Mouse (Mus musculus) neural tube, embryonic 14.5 days (tissue): Measurements from ENCODE around the gene Dicer1. TPM values are rescaled to one million over a fixed set of nuclear protein-coding genes. Genes with fewer than 3 reads are reported as not detected.
"Not testable (repeated sequence)": the region's sequence is repeated elsewhere in the genome, so short reads cannot be mapped to it uniquely, and the experiment has no call there.

Experiments
- ATAC-seq: fragments of 200-750 bp; cut with Nextera tagmentation; 2 replicates; pipeline ENCODE4 v1.8.0; 2017; ENCODE audit warnings: low read depth, mild to moderate bottlenecking, moderate TSS enrichment, moderate library complexity
- H3K27ac ChIP-seq: fragments of 300-500 bp; sonication (generic); 2 replicates; pipeline ENCODE4 v1.5.1; 2014; ENCODE audit warnings: low read depth, mild to moderate bottlenecking, control low read depth, low read length, moderate library complexity, mixed read lengths
- H3K27me3 ChIP-seq: fragments of 300-500 bp; sonication (generic); 2 replicates; pipeline ENCODE4 v1.6.1; 2014; ENCODE audit warnings: low read length; ENCODE audit not compliant: control insufficient read depth, insufficient read depth
- H3K36me3 ChIP-seq: fragments of 300-500 bp; sonication (generic); 2 replicates; pipeline ENCODE4 v1.6.1; 2014; ENCODE audit warnings: low read length, mixed read lengths; ENCODE audit not compliant: control insufficient read depth, insufficient read depth
- H3K4me1 ChIP-seq: fragments of 300-500 bp; sonication (generic); 2 replicates; pipeline ENCODE4 v1.6.1; 2014; ENCODE audit warnings: low read length; ENCODE audit not compliant: control insufficient read depth, insufficient read depth
- H3K4me2 ChIP-seq: fragments of 300-500 bp; sonication (generic); 2 replicates; pipeline ENCODE4 v1.6.1; 2014; ENCODE audit warnings: mild to moderate bottlenecking, low read depth, low read length, control low read depth
- H3K4me3 ChIP-seq: fragments of 300-500 bp; sonication (generic); 2 replicates; pipeline ENCODE4 v1.5.1; 2014; ENCODE audit warnings: low read depth, low read length, control low read depth, mixed read lengths
- H3K9ac ChIP-seq: fragments of 300-500 bp; sonication (generic); replicated peaks from 2 replicates; pipeline ENCODE4 v1.6.1; 2014; ENCODE audit warnings: low read depth, mild to moderate bottlenecking, control low read depth, low read length, mixed read lengths
- H3K9me3 ChIP-seq: fragments of 300-500 bp; sonication (generic); 2 replicates; pipeline ENCODE4 v1.6.1; 2016; ENCODE audit warnings: low read length; ENCODE audit not compliant: control insufficient read depth
- WGBS: fragments of 180-500 bp; shearing (Covaris S2); extraction: QIAGEN DNeasy Blood & Tissue Kit; methylation state at CpG from one replicate; pipeline ENCODE4 v1.1.7; 2014; 5-methylcytosine and 5-hydroxymethylcytosine counted together
- polyA plus RNA-seq: library from polyadenylated mRNA; unstranded; fragments of >200 nt; fragmentation: Nextera tagmentation; extraction: Ambion mirVana; gene quantifications from 2 replicates; pipeline ENCODE4 v1.2.1, GENCODE M21; 2014

Dicer1 gene
- polyA plus RNA-seq, 1 experiment from 2014 or later, result 38.6 TPM

GRCm38 (mm10) chr12:104735993-104736395 is 15.8 kb downstream of the Dicer1 start:
- H3K4me3 ChIP-seq, result no peak overlapping the region
- H3K9me3 ChIP-seq, result no peaks in the 10 kb centered on the region
- H3K27me3 ChIP-seq, result no peaks in the 10 kb centered on the region
- ATAC-seq, result peak; percentile 70
- H3K36me3 ChIP-seq, result peaks cover 1% of the 10 kb centered on the region; the same call in 1 of the 2 replicates
- H3K4me2 ChIP-seq, result no peak overlapping the region
- H3K9ac ChIP-seq, result no peak overlapping the region
- WGBS, result 15% methylated on average over 3 of the region's 3 CpGs
- H3K4me1 ChIP-seq, result peaks cover 28% of the 10 kb centered on the region
- no peak overlapping the region for H3K27ac ChIP-seq

DNA sequence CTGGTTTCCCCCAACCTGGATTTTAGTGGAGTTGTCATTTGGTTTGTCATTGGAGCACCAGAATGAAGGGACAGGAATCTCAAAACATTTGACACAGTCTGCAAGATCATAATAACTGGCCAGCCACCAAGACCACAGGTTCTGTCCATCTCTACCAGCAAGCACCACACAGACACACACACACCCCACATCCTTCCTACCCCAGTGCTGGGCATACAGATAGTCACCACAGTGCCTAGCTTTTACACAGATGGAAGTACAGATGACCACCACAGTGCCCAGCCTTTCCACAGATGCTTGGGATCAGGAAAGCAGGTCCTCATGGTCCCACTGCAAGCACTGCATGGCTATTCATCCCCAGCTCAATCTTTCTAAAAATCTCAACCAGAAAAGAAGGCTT is 18.6 kb downstream of the Dicer1 start:
- no peak for ATAC-seq
- Histone ChIP-seq H3K9me3 (no peaks in the 10 kb centered on the region), H3K27me3 (no peaks in the 10 kb centered on the region), H3K4me3 (no peak overlapping the region), H3K9ac (no peak overlapping the region), H3K27ac (no peak overlapping the region), H3K4me1 (peaks cover 28% of the 10 kb centered on the region), H3K36me3 (peaks cover 22% of the 10 kb centered on the region), H3K4me2 (no peak overlapping the region)

- Histone ChIP-seq H3K27ac (no peak overlapping the region), H3K4me3 (no peak overlapping the region), H3K27me3 (no peaks in the 10 kb centered on the region), H3K9me3 (no peaks in the 10 kb centered on the region), H3K36me3 (peaks cover 32% of the 10 kb centered on the region), H3K4me2 (no peak overlapping the region), H3K9ac (no peak overlapping the region), H3K4me1 (peaks cover 19% of the 10 kb centered on the region)
- 14% methylated on average over 3 of the region's 3 CpGs for WGBS
- no peak for ATAC-seq
Measured at GRCm38 (mm10) chr12:104731782-104732181, 20.0 kb downstream of the Dicer1 start.

DNA sequence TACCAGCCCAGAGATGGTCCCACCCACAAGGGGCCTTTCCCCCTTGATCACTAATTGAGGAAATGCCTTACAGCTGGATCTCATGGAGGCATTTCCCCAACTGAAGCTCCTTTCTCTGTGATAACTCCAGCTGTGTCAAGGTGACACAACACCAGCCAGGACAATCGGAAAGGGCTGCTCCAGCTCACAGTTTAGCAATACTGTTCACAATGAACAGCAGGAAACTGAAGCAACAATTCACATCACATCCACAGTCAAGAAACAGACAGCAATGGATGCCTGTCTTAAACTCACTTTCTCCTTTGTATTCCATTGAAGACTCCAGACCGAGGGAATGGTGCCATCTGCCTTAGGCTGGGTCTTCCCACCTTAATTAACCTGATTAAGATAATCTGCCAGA is 25.3 kb downstream of the Dicer1 start:
- not testable (repeated sequence) for ATAC-seq, H3K4me2 ChIP-seq, H3K9ac ChIP-seq, H3K27me3 ChIP-seq, H3K27ac ChIP-seq, H3K9me3 ChIP-seq, H3K4me1 ChIP-seq, H3K4me3 ChIP-seq
- 82% methylated on average over 2 of the region's 2 CpGs for WGBS
- peaks cover 44% of the 10 kb centered on the region for H3K36me3 ChIP-seq

GRCm38 (mm10) chr12:104722056-104722455 is 29.7 kb downstream of the Dicer1 start:
- H3K36me3 ChIP-seq, result peaks cover 17% of the 10 kb centered on the region
- no peaks in the 10 kb centered on the region for H3K27me3 ChIP-seq
- ATAC-seq, result no peak
- H3K4me2 ChIP-seq, result no peak overlapping the region
- no peaks in the 10 kb centered on the region for H3K9me3 ChIP-seq
- 92% methylated on average over 10 of the region's 10 CpGs for WGBS
- no peak overlapping the region for H3K27ac ChIP-seq
- H3K4me1 ChIP-seq, result no peaks in the 10 kb centered on the region
- H3K4me3 ChIP-seq, result no peak overlapping the region
- H3K9ac ChIP-seq, result no peak overlapping the region

GRCm38 (mm10) chr12:104721011-104721410 is 30.7 kb downstream of the Dicer1 start:
- Histone ChIP-seq H3K36me3 (peaks cover 14% of the 10 kb centered on the region), H3K4me2 (no peak overlapping the region), H3K9me3 (no peaks in the 10 kb centered on the region), H3K27ac (no peak overlapping the region), H3K27me3 (no peaks in the 10 kb centered on the region), H3K9ac (no peak overlapping the region), H3K4me3 (no peak overlapping the region), H3K4me1 (no peaks in the 10 kb centered on the region)
- no peak for ATAC-seq
- 42% methylated on average over 3 of the region's 3 CpGs for WGBS

- Histone ChIP-seq H3K27me3 (no peaks in the 10 kb centered on the region), H3K27ac (no peak overlapping the region), H3K4me1 (no peaks in the 10 kb centered on the region), H3K4me2 (no peak overlapping the region), H3K36me3 (peaks cover 17% of the 10 kb centered on the region), H3K9me3 (no peaks in the 10 kb centered on the region), H3K9ac (no peak overlapping the region), H3K4me3 (no peak overlapping the region)
- WGBS, result 74% methylated on average over 5 of the region's 5 CpGs
- ATAC-seq, result no peak
Measured at GRCm38 (mm10) chr12:104718956-104719355, 32.8 kb downstream of the Dicer1 start.

DNA sequence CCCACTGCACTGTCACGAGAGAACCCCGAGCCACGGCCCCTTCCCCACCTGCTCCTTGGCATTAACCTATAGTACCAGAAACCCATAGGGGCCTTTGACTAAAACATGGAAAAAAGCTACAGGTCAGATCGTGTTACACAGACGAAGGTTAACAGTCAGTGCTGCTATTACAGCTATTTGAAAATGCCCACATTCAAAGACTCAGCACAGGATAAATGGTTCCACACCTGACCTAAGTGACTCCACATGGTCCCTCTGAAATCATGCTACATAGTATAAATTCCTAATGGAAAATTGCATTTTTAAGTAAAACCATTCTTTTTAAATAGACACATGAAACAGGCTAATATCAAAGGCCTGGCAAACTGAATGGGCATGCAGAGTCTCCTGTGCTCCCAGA is 35.3 kb downstream of the Dicer1 start:
- ATAC-seq, result no peak
- no peaks in the 10 kb centered on the region for H3K27me3 ChIP-seq
- WGBS, result 89% methylated on average over 5 of the region's 5 CpGs
- no peak overlapping the region for H3K9ac ChIP-seq
- no peak overlapping the region for H3K4me3 ChIP-seq
- no peak overlapping the region for H3K27ac ChIP-seq
- H3K4me2 ChIP-seq, result no peak overlapping the region
- peaks cover 20% of the 10 kb centered on the region for H3K36me3 ChIP-seq
- H3K4me1 ChIP-seq, result no peaks in the 10 kb centered on the region
- H3K9me3 ChIP-seq, result no peaks in the 10 kb centered on the region

GRCm38 (mm10) chr12:104715453-104715852 is 36.3 kb downstream of the Dicer1 start:
- Histone ChIP-seq H3K4me2 (no peak overlapping the region), H3K9me3 (no peaks in the 10 kb centered on the region), H3K4me1 (no peaks in the 10 kb centered on the region), H3K9ac (no peak overlapping the region), H3K27me3 (no peaks in the 10 kb centered on the region), H3K36me3 (peaks cover 27% of the 10 kb centered on the region; the same call in 1 of the 2 replicates), H3K27ac (no peak overlapping the region), H3K4me3 (no peak overlapping the region)
- whole genome bisulfite sequencing, result 82% methylated on average over 5 of the region's 5 CpGs
- ATAC-seq, result no peak

DNA sequence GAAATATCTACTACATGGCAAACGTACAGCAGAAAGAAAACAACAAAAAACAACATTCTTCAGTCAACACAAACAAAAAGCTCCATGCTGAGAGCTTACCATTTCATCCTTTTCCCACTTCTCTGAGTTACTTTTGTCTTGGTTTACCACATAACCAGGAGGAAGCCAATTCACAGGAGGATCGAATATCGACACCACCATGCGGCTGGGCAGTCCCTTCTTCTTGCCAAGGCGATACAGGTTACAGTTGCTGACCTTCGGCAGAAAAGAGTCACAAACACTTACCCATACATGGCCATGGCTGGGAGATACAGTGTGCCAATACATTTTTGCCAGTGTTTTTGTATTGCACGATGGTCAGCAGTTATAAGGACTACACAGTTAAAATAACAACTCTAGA is 51.5 kb downstream of the Dicer1 start:
- Histone ChIP-seq H3K27me3 (no peaks in the 10 kb centered on the region), H3K4me3 (no peak overlapping the region), H3K36me3 (peaks cover 47% of the 10 kb centered on the region), H3K4me2 (no peak overlapping the region), H3K9ac (no peak overlapping the region), H3K27ac (no peak overlapping the region), H3K9me3 (no peaks in the 10 kb centered on the region), H3K4me1 (no peaks in the 10 kb centered on the region)
- WGBS, result 79% methylated on average over 7 of the region's 7 CpGs
- no peak for ATAC-seq
